Mouse (Mus musculus) heart, embryonic 14.5 days (tissue): Measurements from ENCODE around the gene Il11ra2. TPM values are rescaled to one million over a fixed set of nuclear protein-coding genes. Genes with fewer than 3 reads are reported as not detected.
"Not testable (repeated sequence)": the region's sequence is repeated elsewhere in the genome, so short reads cannot be mapped to it uniquely, and the experiment has no call there.

Experiments
- ATAC-seq: fragments of 200-750 bp; cut with Nextera tagmentation; 2 replicates; pipeline ENCODE4 v1.8.0; 2017; ENCODE audit warnings: low read depth, moderate TSS enrichment; ENCODE audit not compliant: insufficient number of reproducible peaks, insufficient read depth, low FRiP score
- H3K27ac ChIP-seq, 2 experiments: fragments of 200-500 bp in 1 of 2; fragments of 300-500 bp in 1 of 2; sonication (generic) in 1 of 2; replicated peaks in 1 of 2; 2 replicates each; pipeline ENCODE4 v1.5.1; 2012 to 2014; ENCODE audit warnings: low read depth in 2 of 2, low read length in 2 of 2, control low read depth in 1 of 2, mild to moderate bottlenecking in 1 of 2, mixed read lengths in 1 of 2; ENCODE audit not compliant: control insufficient read depth in 1 of 2, insufficient read depth in 1 of 2
- H3K27me3 ChIP-seq: fragments of 300-500 bp; sonication (generic); 2 replicates; pipeline ENCODE4 v1.6.1; 2014; ENCODE audit warnings: mild to moderate bottlenecking, low read length, control low read depth; ENCODE audit not compliant: control insufficient read depth, insufficient read depth
- H3K36me3 ChIP-seq: fragments of 300-500 bp; sonication (generic); 2 replicates; pipeline ENCODE4 v1.6.1; 2014; ENCODE audit warnings: mild to moderate bottlenecking, control low read depth, low read length, mixed read lengths; ENCODE audit not compliant: control insufficient read depth, insufficient read depth
- H3K4me1 ChIP-seq, 2 experiments: fragments of 200-500 bp in 1 of 2; fragments of 300-500 bp in 1 of 2; sonication (generic) in 1 of 2; 2 replicates each; pipeline ENCODE4 v1.6.1; 2012 to 2014; ENCODE audit warnings: low read length in 2 of 2, control low read depth in 1 of 2, mixed read lengths in 1 of 2; ENCODE audit not compliant: control insufficient read depth in 2 of 2, insufficient read depth in 2 of 2
- H3K4me2 ChIP-seq: fragments of 300-500 bp; sonication (generic); 2 replicates; pipeline ENCODE4 v1.6.1; 2014; ENCODE audit warnings: mild to moderate bottlenecking, low read length
- H3K4me3 ChIP-seq, 2 experiments: fragments of 200-500 bp in 1 of 2; fragments of 300-500 bp in 1 of 2; sonication (generic) in 1 of 2; 2 replicates each; pipeline ENCODE4 v1.5.1; 2012 to 2014; ENCODE audit warnings: low read length in 2 of 2, mild to moderate bottlenecking in 2 of 2, control low read depth in 1 of 2, low read depth in 1 of 2, moderate library complexity in 1 of 2; ENCODE audit not compliant: control insufficient read depth in 1 of 2, insufficient read depth in 1 of 2
- H3K9ac ChIP-seq: fragments of 300-500 bp; sonication (generic); 2 replicates; pipeline ENCODE4 v1.6.1; 2014; ENCODE audit warnings: mild to moderate bottlenecking, low read length
- H3K9me3 ChIP-seq: fragments of 300-500 bp; sonication (generic); 2 replicates; pipeline ENCODE4 v1.6.1; 2016; ENCODE audit warnings: low read length, control low read depth; ENCODE audit not compliant: control insufficient read depth
- WGBS: fragments of 180-500 bp; shearing (Covaris S2); extraction: QIAGEN DNeasy Blood & Tissue Kit; methylation state at CpG from one replicate; pipeline ENCODE4 v1.1.7; 2014; 5-methylcytosine and 5-hydroxymethylcytosine counted together
- polyA plus RNA-seq: library from polyadenylated mRNA; unstranded; fragments of >200 nt; fragmentation: Nextera tagmentation; extraction: Ambion mirVana; gene quantifications from 2 replicates; pipeline ENCODE4 v1.2.1, GENCODE M21; 2014

Gene Il11ra2
- polyA plus RNA-seq, 1 experiment from 2014 or later = not detected

GRCm38 (mm10) chr4:42629419-42629818, 32.3 kb downstream of the Il11ra2 start, which contains the start of gene Gm2564:
Gene Gm2564, plus strand, starts transcription at chr4:42629719.
- no CpG with 5 or more reads among the region's 8 CpGs for whole genome bisulfite sequencing
- ATAC-seq, H3K27me3 ChIP-seq: not testable (repeated sequence)

GRCm38 (mm10) chr4:42611895-42612294, 49.8 kb downstream of the Il11ra2 start, which contains the start of gene Gm10591:
Gene Gm10591, plus strand, starts transcription at chr4:42612195.
- not testable (repeated sequence) for H3K9ac ChIP-seq, H3K4me3 ChIP-seq, H3K4me2 ChIP-seq, ATAC-seq, H3K9me3 ChIP-seq, H3K4me1 ChIP-seq, H3K36me3 ChIP-seq, H3K27ac ChIP-seq, H3K27me3 ChIP-seq
- no CpG with 5 or more reads among the region's 5 CpGs for WGBS

More at GRCm38 (mm10) chr4:42629419-42629818, 32.3 kb downstream of the Il11ra2 start, which contains the start of gene Gm2564:
- not testable (repeated sequence) for H3K9me3 ChIP-seq, H3K4me1 ChIP-seq, H3K9ac ChIP-seq, H3K4me2 ChIP-seq, H3K27ac ChIP-seq, H3K36me3 ChIP-seq, H3K4me3 ChIP-seq

Other genes starting within 250 kb of the Il11ra2 start
- not detected in 2 replicates for gene Gm21586, start 222.5 kb downstream of the Il11ra2 start, polyA plus RNA-seq
- gene Gm2163, start 195.1 kb downstream of the Il11ra2 start, polyA plus RNA-seq = not detected in 2 replicates
- gene Fam205a2, start 133.7 kb downstream of the Il11ra2 start, polyA plus RNA-seq = not detected in 2 replicates
- gene Gm10591, start 49.7 kb downstream of the Il11ra2 start, polyA plus RNA-seq = 1.5 TPM in 1 of 2 replicates, not detected in the other
- gene Gm2564, start 32.2 kb downstream of the Il11ra2 start, polyA plus RNA-seq = not detected in 2 replicates
- not detected in 2 replicates for gene Ccl27b, start 6.6 kb downstream of the Il11ra2 start, polyA plus RNA-seq
- gene 4930578G10Rik, start 73.7 kb upstream of the Il11ra2 start, polyA plus RNA-seq = 0.38 TPM in 1 of 2 replicates, not detected in the other
- not detected in 2 replicates for gene Ccl19, start 94.7 kb upstream of the Il11ra2 start, polyA plus RNA-seq
- 28.2 and 39.6 TPM in 2 replicates for gene Ccl21a, start 112.1 kb upstream of the Il11ra2 start, polyA plus RNA-seq
- 0.07 TPM in 1 of 2 replicates, not detected in the other for gene Fam205a1, start 192.0 kb upstream of the Il11ra2 start, polyA plus RNA-seq
- gene Gm12394, start 194.9 kb upstream of the Il11ra2 start, polyA plus RNA-seq = not detected in 2 replicates
- gene Fam205c, start 212.3 kb upstream of the Il11ra2 start, polyA plus RNA-seq = 0.19 and 0.31 TPM in 2 replicates